Mouse (Mus musculus) bone marrow macrophage, adult 2 months (primary cell): ENCODE data around the gene Ppp1r3c. TPM values are rescaled to one million over a fixed set of nuclear protein-coding genes. Genes with fewer than 3 reads are reported as not detected.

Experiments used
- H3K27ac ChIP-seq: 2 replicates; pipeline ENCODE4 v1.5.1; 2012; ENCODE audit warnings: low read depth, low read length; ENCODE audit not compliant: insufficient read depth
- H3K4me1 ChIP-seq: 2 replicates; pipeline ENCODE4 v1.6.1; 2012; ENCODE audit warnings: low read length; ENCODE audit not compliant: control insufficient read depth, insufficient read depth
- H3K4me3 ChIP-seq: 2 replicates; pipeline ENCODE4 v1.5.1; 2012; ENCODE audit warnings: mild to moderate bottlenecking, low read length, moderate library complexity; ENCODE audit not compliant: insufficient read depth
- CTCF ChIP-seq: IDR thresholded peaks from 2 replicates; pipeline ENCODE4 v1.5.1; 2012; ENCODE audit warnings: low read depth, mild to moderate bottlenecking, low read length, moderate library complexity
- POLR2A ChIP-seq: IDR thresholded peaks from 2 replicates; pipeline ENCODE4 v1.6.1; 2012; ENCODE audit warnings: mild to moderate bottlenecking, low read depth, low read length, borderline replicate concordance
- polyA plus RNA-seq: library from polyadenylated mRNA; stranded (reverse); fragments of >200 nt; gene quantifications from 2 replicates; pipeline ENCODE4 v1.2.4, GENCODE M21; 2012; ENCODE audit not compliant: missing spikeins, insufficient read depth, insufficient read length

The Ppp1r3c gene
- polyA plus RNA-seq, 1 experiment, result not detected

DNA sequence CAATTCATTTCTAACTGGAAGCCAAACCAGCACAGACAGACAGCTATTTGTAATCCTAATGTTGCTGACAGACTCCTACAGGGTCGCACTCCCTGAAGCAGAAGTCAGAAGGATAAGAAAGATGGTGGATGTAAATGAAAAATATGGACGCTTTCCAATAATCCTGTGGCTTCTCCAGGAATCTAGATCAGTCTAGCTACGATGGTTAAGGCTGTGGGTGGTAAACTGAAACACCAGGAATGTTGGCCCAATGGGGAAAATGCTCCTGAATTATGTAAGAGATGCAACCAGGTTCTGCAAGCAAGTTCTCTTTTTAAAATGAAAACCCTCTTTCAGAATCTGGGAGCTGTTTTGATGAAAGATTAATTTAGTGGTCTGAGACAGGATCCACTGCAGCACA lies 35.1 kb downstream of the Ppp1r3c start:
- Histone ChIP-seq H3K27ac (no peak overlapping the region), H3K4me3 (no peak overlapping the region), H3K4me1 (peaks cover 2% of the 10 kb centered on the region; the same call in 1 of the 2 replicates)
- TF ChIP-seq POLR2A (no peak), CTCF (no peak)

- H3K27ac ChIP-seq, result no peak overlapping the region
- TF ChIP-seq CTCF (no peak), POLR2A (no peak)
- H3K4me1 ChIP-seq, result peaks cover 1% of the 10 kb centered on the region; the same call in 1 of the 2 replicates
- H3K4me3 ChIP-seq, result no peak overlapping the region
Measured at GRCm38 (mm10) chr19:36700937-36701336, 35.5 kb downstream of the Ppp1r3c start.

DNA sequence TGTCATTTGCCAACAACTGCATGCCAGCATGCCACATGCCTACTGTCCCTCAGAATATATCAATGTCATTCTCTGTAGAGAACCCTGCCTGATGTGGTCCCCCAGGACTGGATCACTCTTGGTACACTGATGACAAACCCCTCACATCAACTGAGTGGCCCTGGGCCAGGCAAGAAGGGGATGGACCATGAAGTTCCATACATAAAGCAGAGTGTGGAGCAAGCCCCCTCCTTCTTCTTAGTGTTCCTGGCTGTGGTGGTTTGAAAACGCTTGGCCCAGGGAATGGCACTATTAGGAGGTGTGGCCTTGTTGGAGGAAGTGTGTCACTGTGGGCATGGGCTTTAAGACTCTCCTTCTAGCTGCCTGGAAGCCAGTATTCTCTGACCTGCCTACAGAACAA lies 37.3 kb downstream of the Ppp1r3c start:
- Histone ChIP-seq H3K4me1 (peaks cover 3% of the 10 kb centered on the region), H3K4me3 (no peak overlapping the region), H3K27ac (no peak overlapping the region)
- TF ChIP-seq POLR2A (no peak), CTCF (no peak)

DNA sequence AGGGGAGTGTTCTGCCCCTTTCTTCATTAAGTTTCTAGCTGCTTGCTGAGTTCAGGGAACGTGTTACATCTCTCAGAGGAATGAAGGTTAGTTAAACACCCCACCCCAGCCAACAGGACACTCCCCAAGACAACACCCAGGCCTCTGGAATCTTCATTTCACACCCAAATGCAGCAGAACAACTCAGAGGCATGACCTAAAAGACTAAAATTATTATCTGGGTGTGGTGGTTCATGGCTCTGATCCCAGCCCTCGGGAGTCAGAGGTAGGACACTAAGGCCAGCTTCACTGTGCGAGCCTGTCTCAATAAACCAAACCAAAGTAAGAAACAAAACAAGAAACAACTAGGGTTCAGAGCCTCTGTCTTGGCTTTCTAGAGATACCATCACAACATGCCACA lies 38.3 kb downstream of the Ppp1r3c start:
- Histone ChIP-seq H3K4me3 (no peak overlapping the region), H3K27ac (no peak overlapping the region), H3K4me1 (peaks cover 3% of the 10 kb centered on the region)
- TF ChIP-seq CTCF (no peak), POLR2A (no peak)

DNA sequence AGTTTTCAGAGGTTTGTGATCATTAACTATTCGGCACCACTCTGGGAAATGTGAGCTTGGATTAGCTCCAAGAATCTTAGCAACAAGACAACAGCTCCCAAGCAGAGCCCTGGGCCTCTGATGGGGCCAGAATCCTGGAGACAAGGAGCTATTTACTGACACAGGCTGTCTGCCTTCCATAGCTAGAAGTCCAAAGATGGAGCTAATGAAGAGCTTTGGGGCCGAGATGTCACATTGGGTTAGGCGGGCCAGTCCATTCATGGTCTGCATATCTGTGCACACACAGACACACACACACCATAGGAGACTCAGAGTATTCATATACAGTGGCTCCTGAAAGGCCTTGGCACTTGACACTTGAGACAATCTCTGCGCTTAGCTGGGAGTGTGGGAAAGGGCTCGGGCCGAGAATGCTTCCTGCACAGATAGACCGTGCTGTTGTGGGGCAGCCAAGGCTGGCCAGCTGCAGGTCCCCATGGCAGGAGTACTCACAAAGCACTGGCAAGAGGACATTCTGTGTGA lies 39.8 kb downstream of the Ppp1r3c start:
- H3K27ac ChIP-seq, result no peak overlapping the region
- H3K4me1 ChIP-seq, result peaks cover 3% of the 10 kb centered on the region
- TF ChIP-seq CTCF (no peak), POLR2A (no peak)
- no peak overlapping the region for H3K4me3 ChIP-seq

- no peak overlapping the region for H3K4me3 ChIP-seq
Measured at GRCm38 (mm10) chr19:36693530-36693929, 42.9 kb downstream of the Ppp1r3c start.

DNA sequence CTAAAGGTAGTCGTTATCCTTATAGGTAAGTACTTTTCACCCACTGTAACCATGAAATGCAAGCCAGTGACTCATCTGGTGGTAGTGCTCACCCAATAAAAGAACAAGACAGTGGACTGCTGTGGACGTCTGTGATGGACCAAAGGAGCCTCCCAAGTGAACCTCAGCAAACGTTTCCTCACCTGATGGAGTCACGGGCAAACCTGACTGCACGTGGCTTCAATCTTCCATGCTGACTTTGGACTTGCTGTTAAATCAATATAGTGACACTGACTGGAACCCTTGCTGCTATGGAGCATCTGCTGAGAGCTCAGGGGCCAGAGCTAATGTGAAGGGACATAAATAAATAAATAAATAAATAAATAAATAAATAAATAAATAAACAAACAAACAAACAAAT lies 44.5 kb downstream of the Ppp1r3c start:
- TF ChIP-seq CTCF (no peak), POLR2A (no peak)
- H3K27ac ChIP-seq, result no peak overlapping the region
- H3K4me1 ChIP-seq, result peaks cover 40% of the 10 kb centered on the region
- H3K4me3 ChIP-seq, result no peak overlapping the region

More at GRCm38 (mm10) chr19:36693530-36693929, 42.9 kb downstream of the Ppp1r3c start:
- Histone ChIP-seq H3K27ac (no peak overlapping the region), H3K4me1 (peaks cover 24% of the 10 kb centered on the region)
- TF ChIP-seq POLR2A (no peak), CTCF (no peak)

- Histone ChIP-seq H3K4me3 (no peak overlapping the region), H3K27ac (no peak overlapping the region), H3K4me1 (peaks cover 41% of the 10 kb centered on the region)
- TF ChIP-seq CTCF (no peak), POLR2A (no peak)
Measured at GRCm38 (mm10) chr19:36691245-36691644, 45.2 kb downstream of the Ppp1r3c start.

- peaks cover 38% of the 10 kb centered on the region for H3K4me1 ChIP-seq
- peak overlapping the region; percentile 87 for H3K27ac ChIP-seq
- no peak for TF ChIP-seq POLR2A
- TF ChIP-seq CTCF, result no peak
- peak overlapping the region; percentile 38 for H3K4me3 ChIP-seq
Measured at GRCm38 (mm10) chr19:36689205-36689604, 47.2 kb downstream of the Ppp1r3c start.

GRCm38 (mm10) chr19:36687843-36688637 lies 48.4 kb downstream of the Ppp1r3c start:
- peaks cover 42% of the 10 kb centered on the region for H3K4me1 ChIP-seq
- peak overlapping the region; percentile 87 for H3K27ac ChIP-seq
- TF ChIP-seq CTCF, result no peak
- no peak for TF ChIP-seq POLR2A
- 0 out of 2 replicates have a peak overlapping the region, but pooled peaks have one; percentile 38 for H3K4me3 ChIP-seq
